Mouse (Mus musculus) E14TG2a.4 (cell line): Measurements from ENCODE around the gene Ncoa1.
"Not testable (repeated sequence)": the region's sequence is repeated elsewhere in the genome, so short reads cannot be mapped to it uniquely, and the experiment has no call there.

ENCODE experiments used
- H3K27me3 ChIP-seq: 2 replicates; pipeline ENCODE4 v1.6.1; 2014; ENCODE audit warnings: low read length, control low read depth; ENCODE audit not compliant: insufficient read depth
- H3K36me3 ChIP-seq: 2 replicates; pipeline ENCODE4 v1.6.1; 2014; ENCODE audit warnings: low read length, control low read depth; ENCODE audit not compliant: insufficient read depth
- H3K4me1 ChIP-seq: replicated peaks from 2 replicates; pipeline ENCODE4 v1.6.1; 2014; ENCODE audit warnings: low read depth, low read length, control low read depth
- H3K4me3 ChIP-seq: replicated peaks from 2 replicates; pipeline ENCODE4 v1.5.1; 2014; ENCODE audit warnings: mild to moderate bottlenecking, low read length
- H3K9me3 ChIP-seq: 2 replicates; pipeline ENCODE4 v1.6.1; 2014; ENCODE audit warnings: low read length, control low read depth
- CTCF ChIP-seq: conservative IDR thresholded peaks from 2 replicates; pipeline ENCODE4 v1.5.1; 2014; ENCODE audit warnings: low read length
- NANOG ChIP-seq: IDR thresholded peaks from 2 replicates; pipeline ENCODE4 v1.6.1; 2014; ENCODE audit warnings: borderline replicate concordance, low read length, mixed read lengths
- POU5F1 ChIP-seq: IDR thresholded peaks from 2 replicates; pipeline ENCODE4 v1.6.1; 2014; ENCODE audit warnings: low read length, borderline replicate concordance

Gene Ncoa1

DNA sequence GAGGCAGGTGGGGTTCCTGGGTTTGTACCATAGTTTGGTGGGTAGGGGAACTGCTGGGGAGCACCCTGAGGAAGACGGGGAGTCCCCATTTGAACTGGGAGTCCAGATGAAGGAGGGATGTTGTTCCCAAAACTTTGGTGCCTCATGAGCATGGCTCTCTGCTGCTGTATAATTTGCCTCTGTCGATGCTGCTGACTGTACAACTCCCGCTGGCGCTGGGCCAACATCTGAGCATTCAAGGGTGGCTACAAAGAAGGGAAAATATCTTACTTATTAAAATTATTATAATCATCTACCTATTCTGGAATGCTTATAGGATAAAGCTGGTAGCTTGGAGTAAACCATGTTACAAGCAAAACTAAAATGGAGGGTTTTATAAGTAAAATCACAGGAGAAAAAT is 209.2 kb downstream of the Ncoa1 start:
- H3K27me3 ChIP-seq = no peaks in the 10 kb centered on the region
- H3K4me1 ChIP-seq = no peaks in the 10 kb centered on the region
- no peaks in the 10 kb centered on the region for H3K9me3 ChIP-seq
- peaks cover 23% of the 10 kb centered on the region; the same call in 1 of the 2 replicates for H3K36me3 ChIP-seq
- H3K4me3 ChIP-seq = no peak overlapping the region
- TF ChIP-seq CTCF = no peak
- TF ChIP-seq POU5F1 = no peak
- TF ChIP-seq NANOG = no peak

DNA sequence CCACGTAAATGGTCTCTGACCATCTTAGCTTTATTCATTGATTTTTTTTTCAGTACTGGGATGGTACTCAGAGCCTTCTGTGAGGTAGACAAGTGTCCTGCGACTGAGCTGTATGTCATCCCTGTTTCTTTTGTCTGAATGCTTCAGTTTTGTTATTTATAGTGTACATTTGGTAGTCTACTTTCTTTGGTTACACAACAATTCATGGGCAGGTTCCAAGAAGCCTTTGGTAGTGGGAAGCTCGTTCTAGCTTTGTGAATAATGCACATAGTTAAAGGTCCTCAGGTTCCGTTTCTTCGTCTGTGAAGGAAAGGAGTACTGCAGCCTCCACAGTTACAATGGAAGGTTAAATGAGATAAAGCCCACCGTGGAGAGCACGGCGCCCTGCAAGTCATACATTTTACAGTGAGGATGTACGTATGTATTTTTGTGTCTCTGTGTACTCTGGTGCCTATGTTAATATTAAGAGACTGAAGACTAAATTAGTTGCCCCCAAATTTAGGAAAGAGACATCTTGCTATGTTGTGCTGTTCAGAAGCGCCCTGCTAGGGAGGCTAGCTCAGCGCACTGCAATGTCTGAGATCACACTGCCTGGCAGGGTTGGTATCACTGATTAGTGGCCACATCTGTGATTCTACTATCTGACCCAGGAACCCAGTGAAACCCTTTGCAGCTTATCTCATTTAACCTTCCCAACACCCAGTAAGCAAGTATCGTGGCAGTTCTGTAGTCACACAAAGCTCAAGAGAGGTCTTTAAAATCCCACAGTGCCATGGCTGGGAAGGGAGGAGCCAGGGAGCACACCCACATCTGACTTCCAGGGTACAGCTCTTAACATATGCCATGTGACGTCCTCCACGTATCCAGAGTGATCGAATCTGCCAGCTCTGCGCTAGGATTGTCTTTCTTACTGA is 224.0 kb downstream of the Ncoa1 start:
- Histone ChIP-seq H3K27me3 (no peaks in the 10 kb centered on the region), H3K9me3 (no peaks in the 10 kb centered on the region), H3K4me3 (no peak overlapping the region), H3K36me3 (peaks cover 18% of the 10 kb centered on the region; the same call in 1 of the 2 replicates), H3K4me1 (peaks cover 21% of the 10 kb centered on the region)
- TF ChIP-seq NANOG (no peak), CTCF (no peak)

DNA sequence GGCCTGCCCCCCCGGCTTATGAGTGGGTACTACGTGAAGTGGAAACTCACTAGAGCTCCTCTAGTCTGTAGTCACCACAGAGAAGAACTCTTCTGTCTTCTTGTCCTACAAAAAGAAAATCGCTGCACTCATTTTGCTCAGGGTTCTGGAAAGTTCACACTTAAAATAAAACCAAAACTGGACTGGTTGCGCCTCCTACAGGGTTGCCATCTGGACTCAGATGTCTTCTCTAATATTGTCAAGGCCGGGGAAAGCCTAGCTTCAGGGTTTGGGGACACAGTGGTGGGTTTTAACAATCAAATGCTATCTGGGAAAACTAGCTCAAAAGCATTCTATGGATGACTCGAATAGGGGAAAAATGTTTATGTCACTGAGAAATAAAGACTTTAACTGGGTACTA is 227.2 kb downstream of the Ncoa1 start:
- Histone ChIP-seq H3K4me1 (peaks cover 43% of the 10 kb centered on the region), H3K36me3 (peaks cover 18% of the 10 kb centered on the region; the same call in 1 of the 2 replicates), H3K27me3 (no peaks in the 10 kb centered on the region), H3K4me3 (no peak overlapping the region), H3K9me3 (no peaks in the 10 kb centered on the region)
- TF ChIP-seq POU5F1 (no peak), NANOG (no peak), CTCF (no peak)

DNA sequence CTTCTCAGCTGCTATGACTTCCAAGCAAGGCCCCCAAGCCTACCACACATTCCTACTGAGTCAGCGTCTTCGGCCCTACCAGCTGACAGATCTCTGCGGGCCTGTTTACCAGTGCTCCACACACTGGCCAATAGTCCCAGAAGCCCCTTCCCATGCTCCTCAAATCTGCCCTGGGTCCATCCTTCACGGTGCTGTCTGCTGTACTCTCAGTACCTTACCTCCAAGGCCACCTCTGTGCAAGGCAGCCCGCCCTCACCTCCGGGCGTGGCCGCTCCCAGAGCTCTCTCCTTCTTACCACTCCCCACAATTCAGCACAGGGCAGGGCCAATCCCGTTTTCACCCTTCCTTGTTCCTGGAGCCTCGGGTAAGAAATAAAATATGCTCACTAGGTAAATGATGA is 231.2 kb downstream of the Ncoa1 start:
- Histone ChIP-seq H3K9me3 (no peaks in the 10 kb centered on the region), H3K4me3 (0 out of 2 replicates have a peak overlapping the region, but pooled peaks have one; percentile 17), H3K4me1 (peaks cover 37% of the 10 kb centered on the region), H3K27me3 (no peaks in the 10 kb centered on the region), H3K36me3 (peaks cover 7% of the 10 kb centered on the region; the same call in 1 of the 2 replicates)
- no peak for TF ChIP-seq POU5F1
- TF ChIP-seq NANOG = no peak
- no peak for TF ChIP-seq CTCF

DNA sequence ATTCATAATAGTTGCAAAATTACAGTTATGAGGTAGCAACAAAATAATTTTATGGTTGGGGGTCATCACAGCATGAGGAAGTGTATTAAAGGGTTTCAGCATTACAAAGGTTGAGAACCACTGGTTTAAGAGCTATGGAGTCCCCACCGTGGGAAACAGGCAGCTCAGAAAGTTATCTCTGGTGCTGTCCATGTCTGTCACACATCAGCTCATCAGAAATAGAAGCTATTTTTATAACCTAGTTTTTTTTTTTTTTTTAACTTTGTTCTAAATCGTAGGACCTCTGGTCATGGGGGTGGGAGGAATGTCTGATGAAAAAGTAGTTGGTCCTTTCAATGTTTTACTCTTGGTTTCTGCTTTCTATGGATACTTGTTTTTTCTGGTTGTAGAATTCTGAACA is 233.2 kb downstream of the Ncoa1 start:
- peaks cover 38% of the 10 kb centered on the region for H3K4me1 ChIP-seq
- H3K27me3 ChIP-seq = no peaks in the 10 kb centered on the region
- H3K9me3 ChIP-seq = no peaks in the 10 kb centered on the region
- no peak for TF ChIP-seq NANOG
- no peak for TF ChIP-seq CTCF
- TF ChIP-seq POU5F1 = no peak
- no peak overlapping the region for H3K4me3 ChIP-seq
- peaks cover 10% of the 10 kb centered on the region for H3K36me3 ChIP-seq

DNA sequence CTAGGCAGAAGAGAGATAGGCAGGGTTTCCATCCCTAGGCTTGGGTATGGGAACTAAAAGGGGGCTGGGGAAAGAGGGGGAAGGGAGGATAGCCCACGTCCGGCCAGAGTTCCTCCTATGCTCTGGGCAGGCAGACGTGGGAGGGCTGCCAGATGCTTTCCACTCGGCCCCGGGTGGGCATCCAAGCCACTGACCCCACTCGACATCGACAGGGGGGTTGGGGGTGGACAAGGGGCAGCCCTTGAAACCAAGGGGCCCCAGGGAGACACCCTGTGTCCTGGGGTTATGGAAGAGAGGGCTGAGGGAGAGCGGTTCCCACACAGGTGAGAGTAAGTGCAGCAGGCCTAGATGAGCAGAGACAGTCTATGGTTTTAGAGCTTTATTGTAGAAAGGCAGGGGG is 236.7 kb downstream of the Ncoa1 start:
- not testable (repeated sequence) for H3K27me3 ChIP-seq, H3K9me3 ChIP-seq, H3K4me3 ChIP-seq
- peaks cover 24% of the 10 kb centered on the region for H3K4me1 ChIP-seq
- peaks cover 27% of the 10 kb centered on the region for H3K36me3 ChIP-seq

DNA sequence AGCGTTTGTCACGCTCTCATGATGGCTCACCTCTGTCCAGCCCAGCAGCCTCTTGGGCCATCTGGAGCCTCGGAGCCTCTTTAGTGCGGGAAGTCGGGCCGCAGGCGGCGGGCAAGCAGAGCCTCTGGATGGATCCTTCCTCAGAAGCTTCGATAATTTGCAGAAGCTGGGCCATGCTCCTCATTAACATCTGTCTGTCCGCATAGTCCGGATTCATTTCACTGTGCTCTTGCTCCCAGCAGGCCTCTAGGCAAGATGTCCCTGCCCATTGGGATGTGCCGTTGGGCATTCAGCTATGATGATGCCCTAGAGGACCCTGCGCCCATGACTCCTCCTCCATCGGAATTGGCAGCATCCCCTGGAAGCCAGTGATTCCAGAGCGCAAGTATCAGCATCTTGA is 239.5 kb downstream of the Ncoa1 start:
- TF ChIP-seq CTCF = no peak
- no peak for TF ChIP-seq POU5F1
- no peak for TF ChIP-seq NANOG
- peaks cover 30% of the 10 kb centered on the region for H3K4me1 ChIP-seq
- peaks cover 27% of the 10 kb centered on the region for H3K36me3 ChIP-seq
- no peaks in the 10 kb centered on the region for H3K27me3 ChIP-seq
- no peak overlapping the region for H3K4me3 ChIP-seq
- no peaks in the 10 kb centered on the region for H3K9me3 ChIP-seq

DNA sequence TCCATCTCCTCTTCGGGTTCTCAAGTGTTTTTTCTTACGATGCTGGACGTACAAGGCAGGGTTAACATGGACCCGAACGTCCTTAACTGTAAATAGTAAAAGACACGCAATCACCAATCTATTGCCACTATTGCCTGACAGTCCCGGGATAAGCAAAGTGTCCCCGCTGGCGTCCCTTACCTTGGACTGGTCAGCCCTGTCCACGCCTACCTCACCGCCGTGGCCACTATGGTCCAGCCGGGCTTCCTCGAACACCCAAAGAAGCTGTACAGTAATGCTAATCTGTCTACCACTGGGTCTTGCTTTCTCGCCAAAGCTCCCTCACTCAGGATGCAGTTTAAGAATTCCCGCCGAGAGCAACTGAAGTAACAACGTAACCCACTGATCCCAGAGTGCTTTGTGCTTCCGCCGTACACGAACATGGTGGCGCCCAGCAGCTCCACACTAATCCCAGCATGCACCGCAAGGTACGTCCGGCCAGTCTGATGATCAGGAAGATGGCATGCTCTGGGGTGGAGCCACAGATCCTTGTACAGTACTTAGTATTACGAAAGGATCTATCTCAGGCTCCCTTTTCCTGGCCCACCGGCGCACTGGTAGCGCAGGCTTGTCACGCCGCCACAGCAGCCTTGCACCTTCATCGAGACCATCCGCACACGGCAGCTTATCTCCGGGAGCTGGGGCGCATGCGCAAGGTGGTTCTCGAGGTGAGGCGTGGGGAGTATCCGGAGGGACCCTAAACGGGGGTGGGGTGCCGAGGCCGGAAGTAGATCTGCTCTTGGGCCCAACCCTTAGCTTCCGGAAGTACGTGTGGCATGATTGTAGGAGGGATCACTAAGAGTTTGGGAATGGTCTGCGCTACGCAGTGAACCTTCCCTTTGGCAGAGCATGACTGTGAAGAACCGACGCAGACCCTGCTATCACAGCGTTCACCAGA is 243.1 kb downstream of the Ncoa1 start, which contains the start of the genes Ptrhd1 and Cenpo:
TSS of gene Ptrhd1 (plus strand) at position 456 of the 937 bp plus-strand sequence.
TSS of gene Cenpo (minus strand) at position 723 of the 937 bp plus-strand sequence.
- peaks cover 60% of the 10 kb centered on the region for H3K36me3 ChIP-seq
- no peak for TF ChIP-seq NANOG
- TF ChIP-seq POU5F1 = no peak
- TF ChIP-seq CTCF = no peak
- peak within 1 kb of the TSS; percentile 95 for H3K4me3 ChIP-seq
- peaks cover 30% of the 10 kb centered on the region for H3K4me1 ChIP-seq
- H3K27me3 ChIP-seq = no peaks in the 10 kb centered on the region
- no peaks in the 10 kb centered on the region for H3K9me3 ChIP-seq
